Mouse (Mus musculus) testis, adult 2 months (tissue): ENCODE results near the gene Cubn.

Source experiments
- CTCF ChIP-seq: fragments of 200-500 bp; IDR thresholded peaks from 2 replicates; pipeline ENCODE4 v1.5.1; 2012; ENCODE audit warnings: low read depth, mild to moderate bottlenecking, inconsistent platforms, low read length, moderate library complexity; ENCODE audit not compliant: control insufficient read depth, insufficient read depth, insufficient replicate concordance
- POLR2A ChIP-seq: fragments of 200-500 bp; IDR thresholded peaks from 2 replicates; pipeline ENCODE4 v1.6.1; 2012; ENCODE audit warnings: low read depth, mild to moderate bottlenecking, inconsistent platforms, low read length, moderate library complexity; ENCODE audit not compliant: control insufficient read depth

DNA sequence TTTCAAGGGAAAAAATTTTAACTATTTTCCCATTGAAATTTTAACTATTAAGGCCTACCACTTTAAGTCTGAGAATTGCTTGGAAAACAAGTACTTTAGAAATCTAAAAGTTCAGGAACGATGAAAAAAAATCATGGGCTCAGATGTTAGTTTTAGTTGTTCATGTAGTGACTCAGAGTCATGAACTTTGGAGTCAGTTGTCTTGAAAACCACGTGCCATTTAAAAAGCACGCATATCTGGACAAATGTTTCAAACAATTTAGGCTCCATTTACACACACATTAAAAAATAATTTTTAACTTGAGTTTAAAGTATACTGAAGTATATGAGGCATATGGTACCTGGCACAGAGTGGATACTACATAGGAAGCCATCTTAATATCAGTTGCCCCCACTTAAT is 24.9 kb downstream of the Cubn start:
- TF ChIP-seq POLR2A (no peak), CTCF (no peak)
